Mouse (Mus musculus) layer of hippocampus, adult 11-12 months (tissue): ENCODE results near the gene Bri3bp.
"Not testable (repeated sequence)": the region's sequence is repeated elsewhere in the genome, so short reads cannot be mapped to it uniquely, and the experiment has no call there.

ENCODE experiments used
- DNase-seq: peaks from one replicate; pipeline ENCODE4 v3.0.0; 2022; ENCODE audit warnings: low spot score

Gene Bri3bp

GRCm38 (mm10) chr5:125441234-125442114 lies at the start of gene Bri3bp:
Bri3bp (plus strand) TSS chr5:125441568.
- peak; percentile 43 for DNase-seq

GRCm38 (mm10) chr5:125391609-125392008 lies 49.8 kb upstream of the Bri3bp start:
- DNase-seq: peak; percentile 86

DNA sequence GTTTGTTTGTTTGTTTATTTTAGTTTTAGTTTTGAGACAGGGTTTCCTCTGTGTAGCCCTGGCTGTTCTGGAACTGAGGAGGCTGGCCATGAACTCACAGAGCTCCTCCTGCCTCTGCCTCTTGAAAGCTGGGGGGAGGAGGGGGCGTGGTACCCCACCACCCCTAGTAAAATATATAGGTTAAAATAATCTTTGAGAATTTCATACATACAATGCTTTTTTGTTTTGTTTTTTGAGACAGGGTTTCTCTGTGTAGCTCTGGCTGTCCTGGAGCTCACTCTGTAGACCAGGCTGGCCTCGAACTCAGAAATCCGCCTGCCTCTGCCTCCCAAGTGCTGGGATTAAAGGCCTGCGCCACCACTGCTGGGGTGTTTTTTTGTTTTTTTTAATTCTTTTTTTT lies 49.2 kb upstream of the Bri3bp start:
- not testable (repeated sequence) for DNase-seq

GRCm38 (mm10) chr5:125392618-125392976 lies 48.8 kb upstream of the Bri3bp start:
- DNase-seq: no peak

DNA sequence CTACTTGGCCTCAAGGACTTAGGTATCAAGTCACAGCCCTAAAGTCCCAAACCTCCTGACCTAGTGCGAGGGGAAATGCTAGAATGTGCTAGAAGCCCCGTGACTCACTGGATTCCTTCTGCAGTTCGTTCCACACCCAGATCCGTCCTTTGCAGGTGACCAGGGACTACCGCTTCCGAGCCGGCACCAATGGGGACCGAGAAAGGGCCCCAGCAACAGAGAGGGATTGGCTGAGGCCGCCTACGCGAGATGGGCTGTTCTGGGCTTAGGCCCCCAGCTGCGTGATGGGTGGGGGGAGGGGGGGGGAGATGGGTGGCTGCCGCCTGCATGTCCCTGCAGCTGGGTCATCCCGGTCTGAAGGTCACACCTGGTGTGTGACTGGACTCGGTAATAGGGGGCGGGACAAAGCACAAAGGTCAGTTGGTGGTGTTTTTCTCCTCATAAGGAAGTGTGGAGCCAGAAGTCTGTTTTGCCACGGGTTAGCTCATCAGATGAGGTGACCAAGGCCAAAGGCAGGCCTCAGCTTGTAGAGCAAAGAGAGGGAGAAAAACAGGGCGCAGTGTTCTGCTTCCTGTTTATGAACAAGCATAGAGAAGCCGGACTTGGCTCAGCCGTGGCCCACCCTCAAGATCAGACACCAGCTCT lies 48.3 kb upstream of the Bri3bp start:
- peak; percentile 97 for DNase-seq

DNA sequence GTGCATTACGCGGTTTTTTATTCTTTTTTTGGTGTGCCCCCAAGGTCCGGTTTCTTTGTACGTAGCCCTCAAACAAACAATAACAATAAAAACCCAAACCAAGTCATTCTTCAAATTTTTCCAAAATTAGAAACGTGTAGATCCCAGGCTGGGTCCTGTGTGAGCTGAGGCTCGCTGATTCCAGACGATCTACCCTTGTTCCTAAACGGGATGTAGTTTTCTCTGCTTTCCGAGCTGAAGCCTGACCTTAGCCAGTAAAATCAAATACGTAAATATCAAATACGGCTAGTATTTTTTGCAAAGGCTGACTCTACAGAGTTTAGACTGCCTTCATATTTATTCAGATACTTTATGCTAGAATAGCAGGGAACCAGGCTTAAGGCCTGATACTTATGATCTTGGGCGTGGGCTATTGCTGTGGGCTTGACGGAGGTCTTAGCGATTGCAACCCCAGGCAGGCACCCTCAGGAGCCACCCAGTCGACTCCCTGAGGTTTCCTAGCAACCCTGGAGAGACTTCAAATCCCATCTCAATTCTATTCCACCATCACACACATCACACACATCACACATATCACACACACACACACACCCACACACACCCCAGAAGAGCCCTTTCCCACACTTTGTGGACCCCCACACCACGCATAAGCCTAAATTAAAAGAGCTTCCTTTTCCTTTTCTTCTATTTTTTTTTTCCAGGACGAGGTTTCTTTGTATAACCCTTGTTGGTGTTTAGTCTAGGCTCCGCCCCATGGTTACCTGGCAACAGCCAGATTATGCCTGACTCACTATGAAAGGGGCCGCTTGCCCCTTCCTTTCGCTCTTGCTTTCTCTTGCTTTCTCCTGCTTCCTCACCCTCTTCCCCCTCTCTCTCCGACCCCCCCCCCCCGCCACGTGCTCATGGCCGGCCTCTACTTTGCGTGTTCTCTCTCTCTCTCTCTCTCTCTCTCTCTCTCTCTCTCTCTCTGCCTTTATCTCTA lies 47.5 kb upstream of the Bri3bp start:
- DNase-seq: peak; percentile 73

GRCm38 (mm10) chr5:125395008-125395407 lies 46.4 kb upstream of the Bri3bp start:
- no peak for DNase-seq

- DNase-seq: no peak
Observed at GRCm38 (mm10) chr5:125400903-125401302, 40.5 kb upstream of the Bri3bp start.

GRCm38 (mm10) chr5:125402476-125402875 lies 38.9 kb upstream of the Bri3bp start:
- no peak for DNase-seq

GRCm38 (mm10) chr5:125402991-125403390 lies 38.4 kb upstream of the Bri3bp start:
- no peak for DNase-seq

- peak; percentile 79 for DNase-seq
Observed at GRCm38 (mm10) chr5:125403481-125404465, 37.6 kb upstream of the Bri3bp start.

DNA sequence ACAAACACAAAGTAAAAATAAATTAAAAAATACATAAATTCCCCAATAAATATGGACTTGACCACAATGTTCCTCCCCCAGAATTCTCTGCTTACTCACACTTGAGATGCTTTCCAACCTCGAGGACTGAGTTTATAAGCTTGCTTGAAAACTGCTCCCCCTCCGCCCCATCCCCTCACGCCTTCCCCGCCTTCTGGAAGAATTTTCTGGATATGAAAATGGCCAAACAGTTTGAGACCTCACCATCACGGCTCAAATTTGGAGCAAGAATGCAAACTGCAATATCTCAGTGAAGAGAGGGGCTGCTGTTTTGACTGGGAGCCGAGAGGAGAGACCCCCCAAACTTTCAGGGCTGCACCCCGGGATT lies 36.8 kb upstream of the Bri3bp start:
- no peak for DNase-seq

GRCm38 (mm10) chr5:125404903-125405545 lies 36.3 kb upstream of the Bri3bp start:
- peak; percentile 71 for DNase-seq

DNA sequence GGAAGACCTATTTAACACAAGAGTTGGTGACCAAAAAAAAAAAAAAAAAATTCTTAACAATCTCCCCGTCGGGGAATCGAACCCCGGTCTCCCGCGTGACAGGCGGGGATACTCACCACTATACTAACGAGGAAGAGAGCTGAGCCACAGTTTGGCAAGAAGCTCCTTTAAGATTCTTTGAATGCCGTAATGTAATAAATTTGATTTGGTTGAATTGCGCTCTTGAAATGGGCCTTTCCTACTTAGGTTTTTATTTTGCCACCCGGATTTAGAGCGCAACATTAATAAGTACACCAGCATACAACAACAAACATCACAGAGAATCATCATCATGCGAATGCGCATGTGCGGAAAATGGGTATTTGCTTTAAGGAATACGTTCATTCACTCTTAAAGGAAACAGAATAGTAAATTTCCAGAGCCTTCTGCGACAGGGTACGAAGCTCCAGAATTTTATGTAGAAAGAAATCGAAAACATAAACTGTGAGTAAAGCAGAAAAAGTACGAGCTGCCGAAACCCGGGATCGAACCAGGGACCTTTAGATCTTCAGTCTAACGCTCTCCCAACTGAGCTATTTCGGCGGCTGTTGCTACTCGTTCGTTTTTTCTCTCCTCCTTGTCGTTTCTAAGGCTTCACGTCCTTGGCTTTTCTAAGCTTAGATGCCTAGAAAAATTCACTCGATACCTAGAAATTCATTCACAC lies 35.7 kb upstream of the Bri3bp start:
- peak; percentile 92 for DNase-seq

DNA sequence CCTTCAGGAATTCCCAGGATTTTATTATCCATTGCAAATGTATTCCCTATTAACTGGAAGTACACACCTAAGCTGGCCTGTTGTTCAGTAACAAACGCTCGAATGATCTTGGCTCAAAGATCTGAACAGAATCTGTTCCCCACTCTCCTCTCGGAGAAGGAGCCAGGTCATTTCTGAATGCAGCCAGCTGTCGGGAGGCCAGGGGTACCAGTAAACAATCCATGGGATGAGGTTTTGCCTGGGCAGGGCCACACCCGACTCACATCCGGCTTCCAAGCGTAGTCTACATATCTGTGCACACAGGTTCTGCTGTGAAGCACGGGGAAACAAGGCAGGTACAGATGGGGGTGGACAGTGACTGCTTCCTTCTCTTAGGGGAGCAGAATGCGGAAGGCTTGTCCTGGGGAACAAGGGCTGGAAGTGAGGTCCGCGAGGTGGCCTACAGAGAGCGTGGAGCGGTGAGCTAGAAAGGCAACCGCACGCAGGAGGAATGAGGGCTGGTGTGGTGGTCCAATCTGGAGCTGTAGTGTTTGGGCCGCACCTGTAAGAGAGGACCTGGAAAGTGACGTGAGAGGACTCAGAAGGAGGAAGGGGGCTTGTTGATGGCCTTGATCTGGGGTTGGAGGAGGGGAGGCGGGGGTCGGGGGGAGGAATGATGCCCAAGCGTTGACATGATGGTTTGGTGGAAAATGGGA lies 34.9 kb upstream of the Bri3bp start:
- DNase-seq: peak; percentile 63

- DNase-seq: no peak
Observed at GRCm38 (mm10) chr5:125407020-125407830, 34.1 kb upstream of the Bri3bp start.

DNA sequence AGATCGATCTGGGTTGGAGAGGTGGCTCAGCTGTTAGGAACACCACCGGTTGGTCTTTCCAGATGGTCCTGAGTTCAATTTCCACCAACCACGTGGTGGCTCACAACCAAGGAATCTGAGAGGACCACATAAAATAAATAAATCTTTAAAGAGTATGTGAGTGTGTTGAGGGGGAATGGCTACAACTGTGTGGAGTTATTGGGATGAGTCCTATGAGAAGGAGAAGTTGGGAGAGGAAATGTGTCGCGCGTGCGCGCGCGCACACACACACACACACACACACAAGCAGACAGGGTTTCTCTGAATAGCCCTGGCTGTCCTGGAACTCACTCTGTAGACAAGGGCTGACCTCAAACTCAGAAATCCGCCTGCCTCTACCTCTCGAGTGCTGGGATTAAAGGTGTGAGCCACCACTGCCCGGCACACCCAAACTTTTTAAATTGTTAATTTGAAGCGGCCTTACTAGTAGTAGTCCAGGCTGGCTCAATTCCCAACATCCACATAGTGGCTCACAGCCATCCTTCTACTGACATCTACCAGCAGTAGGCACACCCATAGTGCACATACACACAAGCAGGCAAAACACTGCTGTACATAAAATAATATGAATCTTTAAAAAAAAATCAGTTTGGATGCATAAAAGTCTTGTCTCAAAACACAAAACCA lies 33.3 kb upstream of the Bri3bp start:
- no peak for DNase-seq

DNA sequence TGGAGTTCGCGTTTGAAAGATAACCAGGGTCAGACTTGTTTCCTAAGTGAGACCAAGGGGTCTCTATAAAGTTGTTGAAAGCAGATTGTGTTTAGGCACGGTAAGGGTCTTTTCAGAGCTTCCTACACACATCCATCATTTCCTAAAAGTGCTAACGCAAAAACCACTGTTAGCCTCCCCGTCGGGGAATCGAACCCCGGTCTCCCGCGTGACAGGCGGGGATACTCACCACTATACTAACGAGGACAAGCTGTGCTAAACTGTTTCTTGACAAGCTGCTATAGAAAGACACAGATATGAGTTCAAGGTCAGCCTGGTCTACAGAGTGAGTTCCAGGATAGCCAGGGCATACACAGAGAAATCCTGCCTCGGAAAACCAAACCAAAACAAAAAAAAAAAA lies 32.5 kb upstream of the Bri3bp start:
- DNase-seq: peak; percentile 86
